In genomic region chr13:63187145-63188143, GRCm38 (mm10) we compare ENCODE assay signal across 9 mouse cellular contexts.
DNase-seq lines count a peak whose midpoint lies in the region; ATAC-seq lines count a peak whose summit lies in the region.
"Had no signal": no experiment of that assay in that cellular context is flagged by ENCODE, and none has a peak within 500 bp of the region (broad histone marks: within the 10 kb centered on the region; RNA-seq: fewer than 3 reads in every experiment).

No protein-coding gene starts in this region.

- no peak overlapping the region for H3K9ac ChIP-seq in neural tube, embryonic 15.5 days (replicated peaks)
- H3K9ac ChIP-seq: liver, embryonic 13.5 days had no signal

- no peaks in the 10 kb centered on the region for H3K9me3 ChIP-seq in neural tube, embryonic 15.5 days (replicated peaks)
- H3K9me3 ChIP-seq: liver, embryonic 13.5 days had no signal

- H3K36me3 ChIP-seq in neural tube, embryonic 15.5 days = no peaks in the 10 kb centered on the region
- H3K36me3 ChIP-seq: liver, embryonic 13.5 days had no signal

- no peak overlapping the region for H3K27ac ChIP-seq in neural tube, embryonic 15.5 days (replicated peaks)
- H3K27ac ChIP-seq: liver, embryonic 13.5 days had no signal

- DNase-seq in 3134 (ENCODE audit: extremely low read depth, insufficient read length, low spot score) = peak; percentile 68
- DNase-seq in CD4-positive, CD25-positive, alpha-beta regulatory T cell, adult 2 months (ENCODE audit: low read depth, low spot score) = peak; percentile 35
- peak; percentile 25 for DNase-seq in heart, adult 8-10 months (ENCODE audit: low spot score)
- DNase-seq in kidney, postnatal 10 days = peak; percentile 43
- no peak for DNase-seq in cerebellum, adult 9-10 months
- no peak for DNase-seq in left cerebral cortex, adult 11 months (ENCODE audit: low spot score)
- DNase-seq: liver, embryonic 13.5 days; spleen, adult 18-20 months had no signal

- no peak for ATAC-seq in neural tube, embryonic 15.5 days (ENCODE audit: low FRiP score)

- 81% methylated on average over 13 of the region's 13 CpGs for WGBS in neural tube, embryonic 15.5 days

- H3K27me3 ChIP-seq in neural tube, embryonic 15.5 days (replicated peaks) = no peaks in the 10 kb centered on the region
- H3K27me3 ChIP-seq: liver, embryonic 13.5 days had no signal

- no peak overlapping the region for H3K4me3 ChIP-seq in neural tube, embryonic 15.5 days (replicated peaks)
- H3K4me3 ChIP-seq: liver, embryonic 13.5 days had no signal

- no peak overlapping the region for H3K4me2 ChIP-seq in neural tube, embryonic 15.5 days
- H3K4me2 ChIP-seq: liver, embryonic 13.5 days had no signal

- peaks cover 15% of the 10 kb centered on the region; the same call in 1 of the 2 replicates for H3K4me1 ChIP-seq in neural tube, embryonic 15.5 days
- H3K4me1 ChIP-seq: liver, embryonic 13.5 days had no signal

Comparison
In these comparisons a context has a peak if more than half of its experiments do, and no peak if none do; other contexts are left out.
1. DNase-seq: peak in 3134 (single experiment), CD4-positive, CD25-positive, alpha-beta regulatory T cell, adult 2 months (single experiment), heart, adult 8-10 months (single experiment) and kidney, postnatal 10 days (single experiment); none in cerebellum, adult 9-10 months (single experiment) and left cerebral cortex, adult 11 months (single experiment).